Mouse (Mus musculus): ENCODE measurements around the gene Hyal1. TPM values are rescaled to one million over a fixed set of nuclear protein-coding genes. Genes with fewer than 3 reads are reported as not detected.

The Hyal1 gene
- polyA plus RNA-seq, 3 experiments from 2014 or later, result 2.9 to 7.0 (median 5.8) TPM

DNA sequence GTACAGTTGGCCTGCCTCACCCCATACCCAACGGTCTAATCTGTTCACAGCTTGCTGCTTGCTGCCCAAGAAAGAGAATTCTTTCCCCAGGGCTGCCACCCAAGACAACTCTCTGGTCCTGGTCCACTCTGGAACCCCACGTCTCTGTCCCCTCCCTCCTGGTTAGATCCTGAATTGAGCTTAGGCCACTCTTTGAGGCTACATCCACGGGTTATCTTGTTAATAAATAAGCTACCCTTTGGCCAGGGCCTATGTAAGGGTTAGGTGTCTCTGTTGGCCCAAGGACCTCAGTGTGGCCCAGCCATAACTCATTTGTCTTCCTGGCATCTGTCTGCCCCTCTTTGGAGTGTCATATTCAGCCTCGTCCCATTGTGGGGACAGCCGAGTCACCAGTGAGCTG, 21.7 kb downstream of the Hyal1 start:
- ATAC-seq, result no peak

DNA sequence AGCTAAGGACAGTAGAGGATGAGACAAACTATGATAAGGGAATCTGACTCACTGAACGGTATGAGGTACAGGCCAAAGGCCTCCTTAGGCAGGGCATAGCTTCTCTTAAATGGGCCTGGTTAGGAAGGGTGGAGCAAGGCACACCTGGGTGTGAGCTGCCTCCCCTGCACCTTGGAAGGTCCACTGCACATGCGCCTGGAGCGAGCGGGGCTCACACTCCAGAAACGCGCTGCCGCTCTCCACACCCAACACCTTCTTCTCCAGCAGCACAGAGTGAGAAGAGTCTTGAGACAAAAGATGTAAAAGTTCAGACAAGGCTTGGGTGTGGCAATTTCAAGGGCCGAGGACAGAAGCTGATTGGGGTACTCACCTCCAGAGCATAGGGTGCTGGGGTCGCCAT, 22.7 kb downstream of the Hyal1 start:
- ATAC-seq, result no peak

DNA sequence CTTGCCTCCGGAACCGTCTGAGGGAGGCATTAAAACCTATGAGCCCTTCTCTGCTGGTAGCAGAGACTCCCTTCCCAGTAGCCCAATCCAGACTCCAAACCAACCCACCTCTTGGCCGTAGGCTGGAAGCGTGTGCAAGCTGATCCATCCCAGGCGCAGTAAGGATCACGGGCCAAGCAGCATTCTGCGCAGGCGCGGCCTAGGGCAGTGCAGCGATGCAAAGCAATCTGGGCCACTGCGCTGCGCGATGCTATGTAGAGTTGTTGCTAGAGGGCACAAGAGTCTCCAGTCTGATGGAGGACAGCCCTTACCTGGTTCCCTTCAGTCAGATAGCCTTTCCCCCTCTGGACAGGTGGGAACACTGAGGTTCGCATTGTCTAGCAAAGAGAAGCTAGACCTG, 23.1 kb downstream of the Hyal1 start:
- ATAC-seq, result no peak

DNA sequence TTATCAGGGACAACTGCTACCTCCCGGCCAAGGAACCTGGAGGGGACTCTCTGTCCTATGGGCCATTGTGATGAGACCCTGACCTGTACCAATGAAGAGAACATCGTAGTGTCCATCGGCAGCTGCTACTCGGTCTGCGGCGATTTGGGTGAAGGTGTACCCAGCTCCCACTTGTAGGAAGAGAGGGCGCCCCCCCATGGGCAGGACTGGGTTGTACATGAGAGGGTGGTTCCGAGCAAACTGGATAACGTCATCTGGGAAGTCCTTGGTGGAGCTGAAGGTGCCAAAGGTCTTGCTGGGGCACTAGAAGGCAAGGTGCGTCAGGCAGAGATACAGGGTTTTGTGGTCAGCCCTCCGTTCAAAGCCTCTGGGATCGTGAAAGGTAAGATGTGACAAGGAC, 24.0 kb downstream of the Hyal1 start:
- ATAC-seq, result no peak

DNA sequence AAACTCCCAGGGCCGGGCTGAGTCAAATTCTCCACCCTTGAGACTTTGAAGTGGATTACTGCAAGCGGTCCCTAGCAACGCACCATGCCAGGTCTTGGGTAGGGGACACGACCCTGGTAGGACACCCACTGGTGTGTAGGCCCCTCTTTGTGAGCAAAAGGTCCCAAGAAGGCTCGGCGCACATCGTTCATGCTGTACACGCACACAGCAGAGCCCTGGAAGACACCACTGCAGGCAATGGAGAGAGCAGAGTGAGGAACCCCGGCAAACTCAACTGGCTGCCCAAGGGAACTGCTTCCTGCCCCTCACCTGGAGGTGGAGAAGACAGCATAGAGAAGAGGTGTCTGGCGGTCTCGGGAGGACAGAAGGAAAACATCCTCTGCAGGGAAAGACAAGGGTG, 24.5 kb downstream of the Hyal1 start:
- ATAC-seq, result no peak

DNA sequence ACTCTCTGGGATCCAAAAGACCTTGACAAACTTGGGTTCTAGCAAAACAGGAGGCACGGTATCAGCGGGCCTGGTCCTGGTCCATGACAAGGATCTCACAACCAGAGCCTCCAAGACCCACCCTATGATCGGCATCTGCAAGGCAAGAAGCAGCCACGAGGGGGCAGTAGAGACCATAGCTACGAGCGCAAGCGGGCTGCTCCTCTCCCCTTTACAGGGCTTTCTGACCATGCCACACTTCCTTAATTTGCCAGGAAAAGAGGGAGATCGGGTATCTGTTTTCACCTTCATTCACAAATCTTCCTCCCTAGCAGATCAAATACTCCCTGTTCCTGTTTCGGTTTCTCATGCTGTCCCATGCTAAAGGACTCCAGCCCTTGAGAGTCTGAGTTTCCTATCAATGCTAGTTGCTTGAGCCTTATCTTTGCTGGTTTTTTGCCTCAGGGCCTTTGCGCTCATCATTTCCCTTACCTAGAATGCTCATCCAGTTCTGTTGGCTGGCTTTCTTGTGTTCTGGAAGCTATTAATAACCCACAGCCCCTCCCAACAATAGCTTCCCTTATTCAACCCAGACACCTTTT, 25.4 kb downstream of the Hyal1 start:
- peak; percentile 63 for ATAC-seq

DNA sequence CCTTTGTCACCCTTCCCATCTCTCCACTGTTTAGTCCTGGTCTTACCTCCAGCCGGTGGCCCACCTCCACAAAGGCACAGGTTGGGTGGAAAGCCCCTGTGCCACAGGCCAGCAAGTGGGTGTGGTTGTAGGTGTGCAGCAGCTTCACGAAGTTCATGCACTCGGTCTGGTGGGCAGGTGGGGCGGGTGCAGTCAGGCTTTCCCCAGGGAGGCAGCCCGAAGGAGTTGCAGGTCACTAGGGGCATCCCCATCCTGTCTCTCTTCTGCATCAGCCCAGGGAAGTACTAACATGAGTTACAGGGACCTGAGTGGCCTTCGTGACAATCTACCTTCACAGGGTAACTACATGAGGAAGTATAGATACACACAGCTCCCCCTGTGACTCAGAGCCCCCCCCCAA, 26.5 kb downstream of the Hyal1 start:
- ATAC-seq, result no peak

DNA sequence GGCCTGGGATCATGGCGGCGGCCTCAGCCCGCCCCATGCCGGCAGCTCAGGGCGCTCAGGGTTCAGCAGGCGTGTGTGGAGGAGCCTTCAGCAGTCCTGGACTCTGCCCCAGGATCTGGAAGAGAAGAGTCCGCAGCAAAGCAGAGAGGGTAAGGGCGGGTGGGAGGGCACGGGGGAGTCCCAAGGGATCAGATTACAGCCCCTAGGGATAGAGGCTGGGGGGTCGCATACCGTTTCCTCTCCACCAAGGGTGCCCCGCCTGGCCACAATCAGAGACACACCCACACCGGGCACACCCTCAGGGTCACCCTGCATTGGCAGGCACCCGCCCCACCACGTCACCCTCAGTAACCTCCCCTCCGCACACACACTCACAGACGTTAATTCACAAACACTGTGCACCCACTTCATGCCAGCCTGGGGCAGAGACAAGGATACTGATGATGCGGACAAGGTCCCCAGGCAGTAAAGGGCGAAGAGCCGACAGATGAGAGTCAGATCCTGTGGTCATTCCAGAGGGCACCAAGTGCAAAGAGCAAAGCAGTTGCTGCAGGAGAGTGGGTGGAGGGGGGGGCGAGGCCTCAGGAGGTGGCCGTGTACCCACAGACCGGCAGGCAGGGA, 28.4 kb downstream of the Hyal1 start:
- no peak for ATAC-seq

DNA sequence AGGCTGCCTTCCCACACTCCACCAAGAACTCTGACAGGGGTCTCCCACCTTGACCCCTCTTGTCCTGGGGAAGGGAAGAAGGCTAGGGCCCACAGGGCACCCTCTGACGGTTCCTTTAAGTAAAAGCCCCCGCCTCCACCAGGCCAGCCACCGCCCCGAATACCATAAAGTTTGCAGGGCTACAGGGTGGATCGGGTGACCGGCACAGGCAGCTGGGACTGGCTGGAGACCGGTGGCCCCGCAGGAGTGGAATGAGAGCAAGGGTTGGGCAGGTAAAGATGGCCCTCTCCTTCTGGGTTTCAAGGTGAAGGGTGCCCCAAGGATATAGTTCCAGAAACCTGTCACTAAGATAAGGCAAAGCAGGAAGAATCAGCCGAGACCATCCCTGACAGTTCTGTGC, 29.9 kb downstream of the Hyal1 start:
- no peak for ATAC-seq

DNA sequence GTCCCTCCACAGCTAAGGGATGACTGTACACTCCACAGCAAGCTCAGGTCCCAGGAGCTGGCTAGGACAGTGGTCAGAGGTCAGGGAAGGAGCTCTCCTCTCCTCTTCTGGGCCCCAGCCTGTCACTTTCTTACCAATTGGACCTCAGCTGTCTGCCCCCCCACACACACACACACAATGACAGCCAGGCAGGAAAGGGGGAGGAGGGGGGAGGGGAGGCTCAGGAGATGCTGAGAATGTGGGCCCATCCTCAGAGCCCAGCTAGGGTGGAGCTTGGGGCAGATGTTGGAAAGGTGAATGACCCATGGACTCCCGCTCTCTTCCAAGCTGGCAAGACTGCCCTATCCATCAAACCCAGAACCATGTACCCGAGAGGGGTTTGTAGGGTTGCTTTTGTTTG, 30.3 kb downstream of the Hyal1 start:
- ATAC-seq, result no peak

DNA sequence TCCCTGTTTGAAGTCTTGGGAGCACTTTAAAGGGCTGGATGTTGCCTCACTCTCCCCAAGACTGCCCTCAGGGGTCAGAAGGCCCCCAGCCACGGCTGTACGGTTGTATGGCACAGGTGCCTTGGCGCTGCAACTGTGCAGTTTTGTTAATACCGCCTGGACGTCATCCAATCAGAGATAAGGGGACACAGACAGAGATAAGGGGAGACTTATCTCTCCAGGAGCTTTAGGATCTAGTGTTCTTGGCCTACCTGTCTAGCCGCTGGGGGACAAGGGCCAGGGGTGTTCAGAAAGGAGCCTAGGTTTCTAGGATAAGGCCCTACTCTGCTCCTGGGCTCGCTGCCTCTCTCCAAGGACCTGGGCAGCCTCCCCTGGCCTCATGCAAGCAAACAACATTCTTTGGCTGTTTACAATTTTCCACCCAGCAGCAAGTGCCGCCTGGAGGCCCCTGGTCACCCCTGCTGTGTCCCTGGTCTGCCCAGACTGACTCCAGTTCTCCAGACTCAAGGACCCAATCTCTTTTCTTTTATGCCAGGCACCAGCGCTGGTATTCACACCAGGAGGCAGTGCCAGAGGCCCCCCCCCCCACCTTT, 31.0 kb downstream of the Hyal1 start:
- ATAC-seq, result no peak

DNA sequence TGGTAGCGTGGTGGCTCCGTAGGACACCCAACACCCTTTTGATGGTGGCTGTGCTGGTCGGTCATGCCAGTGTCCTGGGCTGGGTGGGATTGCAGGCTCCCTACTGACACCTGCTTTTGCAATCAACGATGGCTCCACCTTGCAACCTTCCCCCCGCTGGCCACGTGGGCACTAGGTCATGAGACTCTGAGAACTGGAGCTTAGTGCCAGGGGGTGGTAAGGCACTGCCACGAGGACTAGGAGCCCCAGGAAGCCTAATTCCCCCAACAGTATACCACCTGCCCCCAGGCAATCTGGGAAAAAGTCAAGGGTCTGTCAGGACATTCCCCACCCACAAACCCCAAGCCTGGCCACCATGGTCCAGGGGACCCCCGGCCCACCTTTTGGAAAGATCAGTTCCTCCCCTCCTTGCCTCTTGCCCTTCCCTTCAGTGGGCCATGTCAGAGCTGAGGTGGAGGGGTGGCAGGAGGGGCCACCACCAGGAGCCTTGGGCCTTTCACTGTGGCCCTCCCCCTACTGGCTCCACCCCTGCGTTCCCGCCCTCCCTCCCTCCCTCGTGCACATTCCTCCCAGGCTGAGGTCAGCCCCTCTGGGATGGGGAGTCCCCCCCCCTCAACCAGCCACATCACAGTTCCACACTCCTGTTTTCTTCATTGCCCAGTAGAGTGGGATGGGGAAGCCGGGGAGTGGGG, 32.2 kb downstream of the Hyal1 start, which contains the start of gene Sema3b:
Gene Sema3b (minus strand): TSS at position 489 of the 692 bp plus-strand sequence.
- ATAC-seq, result no peak

DNA sequence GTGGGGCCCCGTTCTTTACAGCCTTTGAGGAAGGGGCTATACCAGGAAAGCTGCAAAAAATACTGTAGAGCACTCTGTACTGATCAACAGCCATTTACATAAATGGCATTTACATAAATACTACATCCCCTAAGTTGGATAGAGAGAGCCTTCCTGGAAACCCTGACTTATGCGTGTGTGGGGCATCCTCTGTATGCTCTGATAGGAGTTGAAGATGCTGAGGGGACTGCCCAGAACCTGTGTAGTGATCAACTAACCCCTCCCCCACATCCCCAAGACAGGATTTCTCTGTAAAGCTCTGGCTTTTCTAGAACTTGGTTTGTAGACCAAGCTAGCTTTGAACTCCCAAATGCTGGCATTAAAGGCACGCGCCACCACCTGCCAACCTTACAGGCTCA, 32.7 kb downstream of the Hyal1 start:
- no peak for ATAC-seq

DNA sequence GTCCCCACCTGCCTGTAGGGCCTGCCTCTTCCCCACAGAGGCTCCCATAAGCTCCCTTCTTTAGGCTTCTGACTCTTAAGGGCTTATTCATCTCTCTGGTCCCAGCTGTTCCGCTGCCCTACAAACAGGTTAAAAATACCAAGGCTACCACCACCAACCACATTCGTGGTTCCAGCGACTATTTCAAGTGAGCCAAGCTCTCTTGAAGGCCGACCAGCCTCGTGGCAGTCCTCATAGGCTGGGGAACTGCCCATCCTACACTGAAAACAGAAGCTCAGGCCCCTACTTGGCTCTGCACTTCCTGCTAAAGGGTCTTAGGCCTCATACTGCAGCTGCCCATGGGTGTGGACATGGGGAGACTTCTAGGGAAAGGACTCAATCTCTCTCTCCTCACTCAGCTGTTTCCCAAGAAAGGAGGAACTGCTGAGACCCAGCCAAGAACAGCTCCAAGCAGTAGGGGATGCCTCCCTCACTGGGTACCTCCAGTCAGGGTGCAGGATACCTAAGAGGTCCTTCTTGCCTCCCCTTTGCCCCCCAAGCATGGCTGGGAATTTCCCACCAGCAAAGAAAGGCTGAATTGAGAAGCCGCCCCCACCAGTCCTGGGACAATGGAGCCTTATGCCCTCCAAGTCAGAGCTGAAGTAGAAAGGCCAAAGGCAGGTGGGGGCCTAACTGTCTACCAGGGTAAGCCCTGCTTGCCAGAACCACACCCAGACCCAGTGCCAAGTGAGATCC, 34.9 kb downstream of the Hyal1 start:
- no peak for ATAC-seq

DNA sequence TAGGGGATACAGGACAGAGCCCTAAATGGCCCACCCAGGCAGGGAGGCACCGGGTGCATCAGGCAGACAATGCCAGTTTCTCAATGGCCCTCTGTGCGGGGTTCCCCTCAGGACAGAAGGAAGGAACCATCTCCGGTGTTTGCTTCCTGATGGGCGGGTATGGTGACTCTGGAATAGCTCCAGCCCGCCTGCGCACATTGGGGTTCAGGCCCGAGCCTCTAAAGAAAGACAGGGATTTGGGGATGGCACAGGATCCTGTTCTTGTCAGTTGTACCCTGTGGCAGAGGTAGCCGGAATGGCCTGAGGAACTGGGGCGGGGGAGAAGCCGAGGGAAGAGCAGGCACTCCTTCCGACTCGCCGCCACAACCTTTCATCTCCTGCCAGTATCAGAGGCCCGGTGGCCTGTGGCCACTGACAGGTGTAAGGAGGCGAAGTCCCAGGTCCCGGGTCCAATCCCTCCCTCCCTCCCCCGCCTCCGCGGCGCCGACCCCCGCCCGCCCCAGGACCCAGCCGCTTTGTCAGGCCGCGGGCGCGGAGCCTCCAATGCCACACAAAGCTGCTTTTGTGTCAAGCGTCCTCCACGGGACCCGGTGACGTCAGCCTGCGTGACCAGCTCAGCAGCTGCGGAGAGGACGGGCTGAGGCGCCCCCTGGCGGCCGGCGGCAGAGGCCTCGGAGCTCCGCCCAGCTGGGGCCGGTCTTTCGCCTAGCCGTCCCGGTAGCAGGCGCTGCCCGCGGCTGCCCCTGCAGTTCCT, 35.6 kb downstream of the Hyal1 start:
- peak; percentile 91 for ATAC-seq

DNA sequence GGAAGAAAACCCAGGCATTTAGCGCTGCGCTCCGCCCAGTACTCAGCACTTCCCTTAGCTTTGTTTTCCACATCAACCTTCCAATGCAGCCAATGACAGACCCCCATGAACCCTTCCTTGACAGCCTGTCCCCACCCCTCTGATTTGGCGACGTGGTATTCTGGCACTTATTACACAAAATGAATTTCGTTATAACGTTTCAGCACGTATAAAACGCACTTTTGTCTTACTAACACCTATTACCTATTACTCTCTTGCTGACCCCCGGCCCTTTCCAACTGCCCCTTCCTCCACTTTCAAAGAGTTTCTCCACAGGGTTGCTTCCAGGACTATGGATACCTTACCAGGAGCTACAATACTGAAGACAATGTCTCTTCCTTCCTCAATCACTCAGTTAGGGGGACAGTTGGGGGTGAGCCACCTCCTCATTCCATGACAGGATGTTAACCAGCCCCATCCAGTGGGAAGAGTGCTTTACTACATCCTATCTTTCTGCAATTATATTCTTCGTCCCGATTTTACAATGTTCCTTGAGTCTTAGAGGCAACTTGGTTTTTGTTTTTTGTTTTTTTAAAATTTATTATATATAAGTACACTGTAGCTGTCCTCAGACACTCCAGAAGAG, 36.3 kb downstream of the Hyal1 start:
- peak; percentile 63 for ATAC-seq

DNA sequence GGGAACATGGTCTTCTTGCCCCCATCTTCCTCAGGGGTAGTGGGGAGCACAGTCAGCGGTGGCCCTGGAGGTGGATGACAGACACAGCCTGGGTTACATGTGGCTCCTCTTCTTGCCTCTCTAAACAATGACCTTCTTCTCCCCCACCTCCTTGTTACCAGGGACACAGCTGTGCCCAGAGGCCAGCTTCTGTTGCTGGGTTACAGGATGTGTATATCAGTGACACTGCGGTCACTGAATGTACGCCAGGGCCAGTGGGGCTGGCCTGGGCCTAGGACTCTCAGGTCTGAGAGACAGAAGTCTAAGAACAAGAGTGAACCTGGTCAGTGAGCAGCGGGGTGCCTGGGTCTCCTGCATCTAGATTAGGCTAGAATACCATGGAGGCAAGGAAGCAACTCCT, 38.3 kb downstream of the Hyal1 start:
- ATAC-seq, result no peak

DNA sequence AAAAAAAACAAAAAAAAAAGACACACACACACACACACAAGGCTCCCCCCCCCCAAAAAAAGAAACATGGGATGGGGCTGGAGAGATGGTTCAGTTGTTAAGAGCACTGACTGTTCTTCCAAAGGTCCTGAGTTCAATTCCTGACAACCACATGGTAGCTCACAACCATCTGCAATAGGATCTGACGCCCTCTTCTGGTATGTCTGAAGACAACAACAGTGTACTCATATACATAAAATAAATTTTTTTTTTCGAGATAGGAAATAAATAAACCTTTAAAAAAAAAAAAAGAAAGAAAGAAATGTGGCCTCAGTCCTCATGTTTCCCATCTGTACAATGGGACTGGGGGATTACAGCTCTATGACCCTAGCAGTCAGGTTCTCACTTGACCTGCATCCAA, 40.7 kb downstream of the Hyal1 start:
- no peak for ATAC-seq

DNA sequence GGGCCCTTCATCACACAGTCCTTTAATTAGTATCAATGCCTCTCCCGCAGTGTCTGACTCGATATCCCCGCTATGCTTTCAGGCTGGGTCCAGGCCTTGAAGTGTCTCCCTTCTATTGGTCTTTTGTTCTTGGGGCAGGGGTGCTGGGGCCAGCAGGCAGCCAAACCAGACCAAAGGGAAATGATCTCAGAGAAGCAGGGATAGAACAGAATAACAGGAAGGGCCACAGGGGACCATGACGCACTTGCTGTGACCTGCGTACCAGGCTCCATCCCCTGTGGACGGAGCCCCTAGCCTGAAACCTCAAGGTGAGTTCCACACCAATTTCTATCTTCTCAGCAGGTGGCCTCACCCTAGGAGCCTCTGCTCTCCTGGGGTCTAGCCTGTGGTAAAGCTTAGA, 41.4 kb downstream of the Hyal1 start:
- ATAC-seq, result no peak

DNA sequence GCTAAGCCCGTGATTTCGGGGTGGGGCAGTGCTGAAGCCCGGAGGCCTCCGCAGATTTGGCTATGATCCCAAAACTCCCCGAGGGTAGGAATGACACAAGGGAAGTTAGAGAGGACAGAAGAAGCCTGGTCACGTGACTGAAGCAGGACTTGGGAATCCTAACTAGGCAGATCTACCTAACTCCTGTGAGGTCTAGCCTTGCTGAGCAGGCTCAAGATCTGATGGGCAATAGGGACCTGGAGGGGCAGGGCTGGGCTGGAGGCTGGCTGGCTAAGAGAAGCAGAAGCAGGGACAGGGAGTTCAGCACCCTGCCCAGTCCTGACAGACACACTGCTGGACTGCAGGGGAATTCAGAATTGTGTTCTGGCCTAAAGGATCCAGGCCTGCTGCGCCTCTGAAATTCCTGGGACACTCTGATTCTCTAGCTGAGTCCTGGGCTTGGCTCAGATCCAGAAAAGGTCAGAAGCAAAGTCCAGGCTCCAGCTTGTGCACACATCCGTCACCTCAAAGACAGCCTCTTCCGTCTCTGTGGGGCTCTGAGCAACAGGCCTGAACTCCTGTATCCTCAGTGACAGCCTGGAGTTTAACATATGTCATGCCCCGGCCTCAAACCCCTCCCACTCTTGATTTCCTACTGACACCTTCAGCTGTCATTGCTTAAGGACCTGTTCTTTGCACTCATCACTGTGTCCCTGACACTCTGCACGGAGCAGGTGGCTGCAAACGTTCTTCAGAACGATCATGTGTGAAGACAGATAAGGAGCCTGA, 42.2 kb downstream of the Hyal1 start:
- ATAC-seq, result no peak

DNA sequence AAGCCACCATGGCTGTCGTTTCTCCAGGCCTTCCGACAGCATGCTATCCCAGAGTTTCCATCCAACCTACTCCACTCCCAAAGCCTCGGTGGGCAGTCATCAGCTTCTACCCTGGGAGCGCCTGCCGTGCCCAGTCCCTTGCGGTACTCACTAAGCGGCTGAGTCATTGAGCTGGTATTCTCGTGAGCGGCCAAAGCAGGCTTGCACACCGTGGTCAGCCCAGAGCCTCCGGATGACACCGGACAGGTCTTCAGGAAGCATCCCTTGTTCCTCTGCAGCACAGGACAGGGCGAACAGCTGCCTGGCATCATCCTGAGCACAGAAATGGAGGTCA, 42.8 kb downstream of the Hyal1 start:
- no peak for ATAC-seq

Data from inflammation-experienced regulatory T-cells, adult 6 months (primary cell).